Comparison of ENCODE assay signal across 11 mouse cellular contexts in the genomic region with DNA sequence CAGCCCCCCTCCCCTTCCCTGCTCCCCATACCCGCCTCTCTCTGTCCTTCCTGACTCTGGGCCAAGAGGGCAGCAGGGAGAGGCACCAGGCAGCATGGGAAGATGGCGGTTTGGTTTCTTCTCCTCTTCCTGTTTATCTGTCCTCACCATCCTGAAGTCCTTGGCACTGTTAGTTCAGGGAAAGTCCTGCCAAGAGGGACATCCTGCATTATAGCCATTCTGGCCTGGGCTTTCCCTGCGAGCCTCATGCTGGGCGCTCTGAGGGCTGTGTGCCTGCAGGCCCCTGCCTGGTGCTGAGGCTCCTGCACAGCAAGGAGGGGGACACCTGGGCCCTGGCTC. TPM values are rescaled to one million over a fixed set of nuclear protein-coding genes. Genes with fewer than 3 reads are reported as not detected.
DNase-seq lines count a peak whose midpoint lies in the region; TF ChIP-seq lines count a peak whose summit lies in the region.
"Had no signal": no experiment of that assay in that cellular context is flagged by ENCODE, and none has a peak within 500 bp of the region (broad histone marks: within the 10 kb centered on the region; RNA-seq: fewer than 3 reads in every experiment).

No protein-coding gene starts in this region.

- H3K4me1 ChIP-seq in heart, embryonic 10.5 days, result peaks cover 75% of the 10 kb centered on the region
- peaks cover 48% of the 10 kb centered on the region for H3K4me1 ChIP-seq in lung, adult 2 months (ENCODE audit: control insufficient read depth, insufficient read depth, low read length)
- H3K4me1 ChIP-seq: midbrain, embryonic 12.5 days had no signal

- H3K27ac ChIP-seq in heart, embryonic 10.5 days, result peak overlapping the region; percentile 67
- H3K27ac ChIP-seq: stomach, embryonic 15.5 days had no signal

- no peak for TF ChIP-seq POLR2A in lung, adult 2 months (IDR thresholded peaks at IDR 0.05; ENCODE audit: borderline replicate concordance, extremely low read depth, low read depth, low read length)

- no peaks in the 10 kb centered on the region for H3K9me3 ChIP-seq in heart, embryonic 10.5 days
- H3K9me3 ChIP-seq: midbrain, embryonic 12.5 days; stomach, embryonic 15.5 days had no signal

- DNase-seq in heart, embryonic 10.5 days (ENCODE audit: low spot score), result no peak
- DNase-seq in heart, adult 8-10 months (ENCODE audit: low spot score), result no peak
- DNase-seq in lung, adult 18-20 months, result peak; percentile 54 to 78
- DNase-seq in lung, adult 2 months, result no peak
- DNase-seq in cerebellum, postnatal 25 days, result peak; percentile 78 to 81
- DNase-seq in lung, postnatal 36 days, result peak; percentile 86
- DNase-seq in right cerebral cortex, postnatal 14 days, result no peak
- no peak for DNase-seq in spleen, postnatal 10 days (ENCODE audit: low spot score in 2 of 2)

- H3K4me3 ChIP-seq in heart, embryonic 10.5 days, result no peak overlapping the region
- H3K4me3 ChIP-seq in lung, adult 2 months (replicated peaks; ENCODE audit: extremely low read depth, low read depth, low read length), result no peak overlapping the region
- H3K4me3 ChIP-seq: midbrain, embryonic 12.5 days; stomach, embryonic 15.5 days had no signal

- WGBS in heart, embryonic 10.5 days, result 54% methylated on average over 4 of the region's 4 CpGs
- 36% methylated on average over 4 of the region's 4 CpGs for WGBS in lung, adult 2 months

- H3K36me3 ChIP-seq in heart, embryonic 10.5 days, result peaks cover 5% of the 10 kb centered on the region; the same call in 1 of the 2 replicates
- H3K36me3 ChIP-seq: midbrain, embryonic 12.5 days; stomach, embryonic 15.5 days had no signal

- TF ChIP-seq CTCF in lung, adult 2 months (IDR thresholded peaks at IDR 0.05; ENCODE audit: insufficient read depth, low read length), result no peak

- 0 out of 2 replicates have a peak, but pooled peaks cover 3% of the 10 kb centered on the region for H3K27me3 ChIP-seq in heart, embryonic 10.5 days (ENCODE audit: insufficient read depth, poor library complexity, severe bottlenecking)
- H3K27me3 ChIP-seq: midbrain, embryonic 12.5 days; stomach, embryonic 15.5 days had no signal

RNA-seq across cellular contexts. Expression of gene Pald1, which starts 10.8 kb away (rescaled TPM):
- polyA plus RNA-seq in heart, embryonic 10.5 days (2016; fragmentation: Nextera tagmentation; extraction: Ambion mirVana), result 34.2 and 40.8 TPM in 2 replicates
- total RNA-seq in heart, adult 8-10 months (2022), result 10 to 100 TPM; 11.3 to 21.8 (median 12.9) TPM
- polyA plus RNA-seq in lung, adult 2 months (2012; rRNA removed), result 69.1 and 76.2 TPM in 2 replicates

RNA-seq across cellular contexts. Expression of gene Nodal, which starts 45.2 kb away (rescaled TPM):
- 0.28 TPM in 1 of 2 replicates, not detected in the other for polyA plus RNA-seq in heart, embryonic 10.5 days (2016; fragmentation: Nextera tagmentation; extraction: Ambion mirVana)
- total RNA-seq in heart, adult 8-10 months (2022), result under 1 TPM in 1 of 4 experiments, not detected in 3; 0.11 TPM
- polyA plus RNA-seq in lung, adult 2 months (2012; rRNA removed), result 0.15 and 0.24 TPM in 2 replicates
- polyA plus RNA-seq: C2C12; midbrain, embryonic 12.5 days had no signal

Comparison
In these comparisons a context has a peak if more than half of its experiments do, and no peak if none do; other contexts are left out.
1. DNase-seq: peak in lung, adult 18-20 months (2 of 2), cerebellum, postnatal 25 days (2 of 2) and lung, postnatal 36 days (single experiment); none in heart, embryonic 10.5 days (single experiment), heart, adult 8-10 months (single experiment), lung, adult 2 months (single experiment), right cerebral cortex, postnatal 14 days (single experiment) and spleen, postnatal 10 days (0 of 2).